Mouse (Mus musculus) embryo, embryonic 10 days (tissue): ENCODE results near the gene Slc4a11.
A peak's percentile ranks its signal among the peaks of the same experiment; 100 is the strongest.
"Not testable (repeated sequence)": the region's sequence is repeated elsewhere in the genome, so short reads cannot be mapped to it uniquely, and the experiment has no call there.

ENCODE experiments used
- DNase-seq: peaks from one replicate; pipeline ENCODE4 v3.0.0-alpha.2; 2015; ENCODE audit warnings: low spot score

Gene Slc4a11

DNA sequence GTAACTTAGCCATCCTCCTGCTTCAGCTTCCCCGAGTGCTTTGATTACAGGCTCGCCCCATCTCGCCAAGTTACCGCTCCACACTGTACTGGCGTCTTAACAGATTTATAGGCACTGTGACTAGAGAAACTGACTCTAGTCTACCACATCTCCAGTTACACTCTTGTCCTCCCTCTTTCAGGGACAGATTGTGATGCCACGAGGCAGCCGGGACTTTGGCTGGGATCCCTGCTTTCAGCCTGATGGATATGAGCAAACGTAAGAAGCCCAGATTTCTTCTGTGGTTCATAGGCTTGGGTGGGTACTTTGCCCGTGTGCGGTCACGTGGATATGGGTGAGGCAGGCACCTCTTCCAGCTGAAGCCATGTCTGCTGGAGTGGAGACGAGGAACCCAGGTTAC lies 18.2 kb downstream of the Slc4a11 start:
- no peak for DNase-seq

DNA sequence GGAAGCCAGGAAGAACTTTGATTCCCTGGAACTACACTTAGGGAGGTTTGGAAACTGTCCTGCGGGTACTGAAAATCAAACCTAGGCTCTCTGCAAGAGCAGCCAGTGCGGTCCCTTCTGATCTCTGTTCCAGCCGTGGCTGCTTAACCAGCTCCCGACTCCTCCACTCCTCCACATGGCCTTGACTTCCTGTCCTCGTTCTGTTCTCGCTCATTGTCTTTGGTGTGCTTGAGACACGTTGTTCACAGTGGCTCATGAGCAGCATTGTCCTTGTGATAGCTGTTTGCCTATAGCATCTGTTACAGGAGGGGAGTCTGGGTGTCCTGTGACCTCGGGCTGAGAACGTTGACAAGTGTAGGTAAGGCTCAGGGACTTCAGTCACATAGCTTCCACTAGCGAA lies 20.1 kb downstream of the Slc4a11 start:
- no peak for DNase-seq

DNA sequence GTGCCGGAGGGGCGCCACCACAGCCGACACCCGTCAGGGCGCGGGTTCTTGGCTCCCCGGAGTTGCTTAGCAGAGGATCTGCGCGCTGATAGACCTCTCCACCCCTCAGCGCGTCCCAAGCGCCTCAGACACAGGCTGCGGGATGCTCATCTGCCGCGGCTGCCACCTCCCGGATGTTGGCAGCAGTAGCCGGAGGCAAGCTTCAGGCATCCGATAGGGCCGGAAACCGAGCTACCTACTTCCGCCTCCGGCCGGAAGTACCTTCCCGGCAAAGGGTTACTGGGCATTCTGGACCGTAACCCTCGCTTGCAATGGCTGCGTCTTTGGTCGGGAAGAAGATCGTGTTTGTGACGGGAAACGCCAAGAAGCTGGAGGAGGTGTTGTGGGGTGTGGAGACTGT lies 29.8 kb downstream of the Slc4a11 start, which contains the start of gene Itpa:
Itpa (plus strand) TSS at position 52 of the 400 bp plus-strand sequence.
- peak; percentile 94 for DNase-seq

DNA sequence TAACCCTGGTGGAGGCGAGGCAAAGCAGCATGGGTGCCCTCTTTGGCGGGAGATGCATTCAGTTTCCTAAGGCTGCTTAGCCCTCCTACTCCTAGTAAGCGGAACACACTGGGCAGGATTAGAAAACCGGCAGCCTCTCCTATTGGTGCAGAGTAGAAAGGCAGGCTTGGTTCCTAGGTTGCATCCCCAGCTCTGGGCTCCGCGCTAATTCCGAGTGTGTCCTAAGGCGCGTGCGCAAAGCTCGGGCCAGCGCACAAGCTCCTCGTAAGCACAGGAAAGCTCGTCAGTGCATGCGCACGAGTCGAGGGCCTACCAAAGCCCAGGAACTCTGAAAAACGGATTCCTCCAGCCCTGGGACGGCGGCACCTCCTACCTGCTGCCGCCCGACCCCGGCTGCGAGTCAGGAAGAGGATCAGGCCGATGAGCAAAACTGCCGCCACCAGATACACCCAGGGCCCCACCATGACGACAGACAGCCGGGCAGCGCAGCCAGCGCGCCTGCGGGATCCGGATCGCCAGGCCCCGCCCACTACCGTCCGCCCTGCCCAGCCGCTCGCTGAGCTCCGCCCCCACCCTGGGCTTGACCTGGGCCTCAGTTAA lies 33.1 kb downstream of the Slc4a11 start, which contains the start of gene Ddrgk1:
Ddrgk1 (minus strand) TSS at position 558 of the 600 bp plus-strand sequence.
- DNase-seq, result peak; percentile 97

DNA sequence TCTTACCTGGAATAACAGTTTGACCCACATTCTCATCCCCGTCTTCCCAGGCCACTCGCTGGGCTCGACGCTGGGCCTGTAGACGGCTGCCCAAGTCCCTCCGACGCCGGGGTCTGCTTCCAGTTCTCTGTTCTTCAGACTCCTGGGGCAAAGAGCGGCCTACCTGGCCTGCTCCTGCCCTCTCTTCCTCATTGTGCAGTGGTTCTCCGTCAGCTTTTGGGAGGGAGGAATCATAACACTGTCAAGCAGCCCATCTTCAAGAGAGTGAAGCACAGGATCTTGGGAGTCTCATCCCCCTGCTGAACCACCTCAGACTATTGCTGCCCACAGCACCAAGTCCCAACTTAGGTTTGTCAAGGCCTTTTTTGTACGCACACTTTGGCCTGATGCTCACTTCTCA lies 34.0 kb downstream of the Slc4a11 start:
- no peak for DNase-seq

DNA sequence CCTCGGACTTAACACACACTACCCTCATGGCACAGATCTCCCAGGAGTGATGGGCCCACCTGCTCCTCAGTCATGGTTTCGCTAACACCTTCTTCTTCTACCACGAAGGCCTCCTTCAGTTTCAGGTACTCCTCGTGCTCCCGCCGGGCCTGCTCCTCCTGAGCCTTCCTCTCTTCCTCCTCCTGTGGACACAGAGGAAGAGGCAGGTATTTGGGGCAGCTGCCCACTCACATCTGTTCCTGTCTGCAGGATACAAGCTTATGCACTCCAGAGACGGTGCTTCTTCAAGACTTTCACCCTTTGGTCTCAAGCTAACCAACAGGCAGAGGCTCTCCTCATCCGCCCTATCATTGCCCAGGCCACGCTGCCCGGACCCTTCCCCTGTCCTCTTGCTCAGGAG lies 38.8 kb downstream of the Slc4a11 start:
- DNase-seq, result no peak

DNA sequence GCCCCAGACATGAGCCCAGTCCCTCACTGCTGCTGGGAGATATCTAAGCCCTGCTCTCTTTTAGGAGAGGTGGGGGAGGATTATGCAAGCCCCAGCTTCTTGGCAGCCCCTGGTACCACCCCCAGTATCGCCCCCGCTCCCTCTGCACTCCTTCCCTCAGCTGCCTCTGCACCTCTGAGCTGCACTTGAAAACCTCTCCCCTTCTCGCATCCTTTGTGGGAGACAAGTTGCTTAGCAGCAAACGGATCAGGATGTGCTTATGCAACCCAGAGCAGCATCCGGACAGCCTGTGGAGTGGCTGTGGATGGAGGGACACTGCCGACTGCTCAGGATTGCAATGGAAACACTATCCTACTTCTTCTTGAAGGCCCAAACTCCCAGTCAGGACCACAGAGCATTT lies 39.8 kb downstream of the Slc4a11 start:
- no peak for DNase-seq

DNA sequence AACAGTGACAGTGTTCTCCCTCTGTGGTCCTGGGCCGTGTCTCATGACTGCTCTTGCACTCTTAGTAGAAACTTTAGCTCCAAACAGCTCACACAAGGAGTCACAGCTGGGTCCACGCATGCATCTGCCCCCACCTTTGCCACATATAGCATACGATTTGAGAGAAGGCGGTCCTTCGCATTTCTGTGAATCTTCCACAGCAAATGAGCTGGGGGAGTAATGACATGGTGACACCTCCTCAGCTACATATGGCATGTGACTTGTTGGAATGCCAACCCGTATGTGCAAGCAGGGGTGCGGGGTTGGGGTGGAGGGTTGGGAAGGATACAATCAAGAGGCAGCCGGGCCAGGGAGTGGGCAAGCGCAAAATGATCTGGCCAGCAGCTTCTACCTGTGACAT lies 40.8 kb downstream of the Slc4a11 start:
- DNase-seq, result no peak

DNA sequence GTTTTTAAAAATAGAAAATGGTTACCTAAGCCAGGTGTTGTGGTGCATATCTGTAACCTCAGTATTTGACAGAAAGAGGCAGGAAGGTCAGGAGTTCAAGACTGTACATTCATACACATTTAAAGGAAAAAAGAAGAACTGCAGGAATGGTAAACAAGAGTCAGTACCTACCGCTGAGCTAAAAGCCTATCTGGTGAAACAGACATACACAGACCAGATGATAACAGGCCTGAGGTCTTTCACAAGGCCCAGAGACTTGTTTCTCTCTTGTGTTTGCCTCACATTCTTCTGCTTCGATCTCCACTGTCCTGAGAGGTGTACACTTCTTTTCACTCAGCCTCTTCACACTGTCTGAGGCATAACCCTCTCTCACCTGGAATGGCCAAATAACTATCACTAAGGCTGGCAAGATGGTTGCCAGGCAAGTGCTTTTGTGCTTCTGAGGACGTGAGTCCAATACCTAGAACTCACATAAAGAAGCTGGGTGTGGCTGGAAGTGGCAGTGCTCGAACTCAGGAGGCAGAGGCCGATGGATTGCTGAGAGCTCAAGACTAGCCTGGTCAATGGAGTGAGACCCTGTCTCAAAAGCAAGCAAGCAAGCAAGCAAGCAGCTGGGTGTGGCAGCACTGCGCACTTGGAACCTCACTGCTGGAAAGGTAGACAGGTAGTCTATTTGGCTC lies 41.5 kb downstream of the Slc4a11 start:
- no peak for DNase-seq

DNA sequence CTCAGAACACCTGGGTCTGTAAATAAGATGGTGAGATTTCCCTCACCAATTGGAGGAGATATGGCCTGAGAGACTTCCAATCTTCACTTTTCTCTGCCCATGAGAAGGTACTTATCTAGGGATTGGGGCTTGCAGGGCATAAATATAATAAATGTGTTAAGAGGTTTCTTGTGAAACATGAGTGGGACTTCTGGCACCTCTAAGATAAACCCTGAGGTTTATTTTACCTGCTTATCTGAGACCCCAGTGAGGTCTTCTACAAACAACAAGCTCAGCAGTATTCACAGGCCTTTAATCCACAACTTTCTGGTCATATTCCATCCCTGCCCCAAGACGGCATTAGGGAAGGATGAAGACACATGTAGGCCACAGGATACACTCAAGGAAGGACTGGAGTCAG lies 43.6 kb downstream of the Slc4a11 start:
- DNase-seq, result no peak

DNA sequence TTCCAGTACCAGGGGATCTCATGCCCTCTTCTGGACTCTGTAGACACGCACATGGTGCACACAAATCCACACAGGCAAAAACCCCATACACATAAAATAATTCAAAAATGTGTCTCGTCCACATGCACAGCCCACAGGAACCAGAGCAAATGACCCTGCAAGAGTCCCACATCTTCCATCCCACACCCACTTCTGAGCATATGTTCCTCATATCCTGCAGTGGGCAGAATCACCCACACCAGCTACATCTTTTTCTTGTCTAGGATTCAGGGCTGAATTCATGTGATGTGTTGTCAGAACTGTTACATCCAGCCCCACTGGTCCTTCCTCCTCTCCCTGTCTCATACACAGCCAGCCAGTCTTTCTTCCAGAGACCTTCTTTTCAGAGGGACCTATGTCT lies 44.0 kb downstream of the Slc4a11 start:
- no peak for DNase-seq

DNA sequence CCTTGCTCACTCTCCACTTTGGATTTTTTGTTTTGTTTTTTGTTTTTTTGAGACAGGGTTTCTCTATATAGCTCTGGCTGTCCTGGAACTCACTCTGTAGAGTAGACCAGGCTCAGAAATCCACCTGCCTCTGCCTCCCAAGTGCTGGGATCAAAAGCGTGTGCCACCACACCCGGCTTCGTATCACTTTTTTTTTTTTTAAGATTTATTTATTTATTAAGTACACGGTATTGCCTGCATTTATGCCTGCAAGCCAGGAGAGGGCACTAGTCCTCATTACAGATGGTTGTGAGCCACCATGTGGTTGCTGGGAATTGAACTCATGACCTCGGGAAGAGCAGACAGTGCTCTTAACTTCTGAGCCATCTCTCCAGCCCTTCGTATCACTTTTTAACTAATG lies 48.3 kb downstream of the Slc4a11 start:
- DNase-seq, result not testable (repeated sequence)

DNA sequence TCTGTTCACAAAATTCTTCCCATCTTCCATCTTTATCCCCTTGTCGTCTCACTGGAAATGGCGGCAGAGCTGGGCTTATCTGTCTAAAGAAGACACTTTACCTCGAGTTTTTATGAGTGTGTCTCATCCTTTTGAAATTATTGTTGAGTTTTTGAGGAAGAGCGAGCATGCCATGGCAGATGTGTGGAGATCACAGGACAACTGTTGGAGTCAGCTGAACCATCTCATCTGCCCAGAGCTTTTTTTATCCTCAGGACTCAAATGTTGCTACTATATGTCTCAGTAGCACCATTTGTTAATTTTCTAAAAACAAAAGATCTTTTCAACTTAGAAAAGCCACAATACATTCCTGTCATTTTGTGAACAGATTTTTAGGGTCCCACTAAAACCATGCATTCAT lies 52.1 kb downstream of the Slc4a11 start:
- DNase-seq, result no peak

DNA sequence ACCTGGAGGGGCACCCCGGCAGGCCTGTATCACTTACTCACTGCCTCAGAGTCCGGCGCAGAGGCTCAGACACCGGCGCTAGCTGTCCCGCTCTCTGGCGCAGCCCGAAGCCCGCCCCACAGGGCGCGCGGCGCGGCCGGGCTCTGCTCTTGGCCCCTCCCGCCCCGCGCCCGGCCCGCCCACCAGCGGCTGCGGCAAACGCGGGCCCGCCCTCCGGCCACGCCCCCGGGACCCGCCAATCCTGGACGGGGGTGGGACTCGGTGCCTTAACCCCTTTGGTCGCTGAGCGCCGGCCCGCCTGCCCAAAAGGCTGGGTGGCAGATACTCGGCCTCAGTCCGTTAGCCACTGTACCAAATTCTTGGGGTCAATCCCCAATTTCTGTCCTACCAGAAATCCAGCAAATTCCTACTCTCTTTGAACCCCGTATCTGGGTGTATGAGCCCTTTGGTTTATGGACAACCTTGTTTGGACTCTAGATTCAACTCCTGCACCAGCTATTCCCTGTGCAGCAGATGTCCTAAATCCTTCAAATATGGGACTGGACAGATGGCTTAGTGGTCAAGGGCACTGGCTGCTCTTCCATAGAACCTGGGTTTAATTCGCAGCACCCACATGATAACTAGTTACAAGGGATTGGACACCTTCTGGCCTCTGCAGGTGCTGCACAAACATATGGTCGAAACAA lies 54.5 kb downstream of the Slc4a11 start, which contains the start of gene Lzts3:
Lzts3 (minus strand) TSS at position 120 of the 686 bp plus-strand sequence.
- DNase-seq, result peak; percentile 91

DNA sequence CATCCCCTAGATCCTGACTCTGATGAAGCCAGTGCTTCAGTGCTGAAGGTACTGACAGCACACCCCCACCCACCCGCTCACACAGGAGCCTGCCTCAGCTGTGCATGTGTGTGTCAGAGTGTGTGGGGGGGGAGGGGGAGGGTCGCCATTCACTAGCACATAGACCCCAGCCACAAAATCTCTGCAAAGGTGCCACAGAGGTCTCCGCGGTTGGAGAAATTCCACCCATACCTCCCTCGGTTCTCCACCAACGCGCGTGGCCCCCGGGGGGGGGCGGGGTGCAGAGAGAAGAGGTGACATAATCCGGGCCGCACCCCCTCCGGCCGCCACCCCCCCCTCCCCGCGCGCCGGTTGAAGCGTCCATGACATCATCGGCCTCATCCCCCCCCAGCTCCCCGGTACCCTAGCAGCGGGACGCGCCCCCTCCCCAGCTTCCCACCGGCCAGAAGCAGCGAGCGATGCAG lies 55.1 kb downstream of the Slc4a11 start:
- no peak for DNase-seq

DNA sequence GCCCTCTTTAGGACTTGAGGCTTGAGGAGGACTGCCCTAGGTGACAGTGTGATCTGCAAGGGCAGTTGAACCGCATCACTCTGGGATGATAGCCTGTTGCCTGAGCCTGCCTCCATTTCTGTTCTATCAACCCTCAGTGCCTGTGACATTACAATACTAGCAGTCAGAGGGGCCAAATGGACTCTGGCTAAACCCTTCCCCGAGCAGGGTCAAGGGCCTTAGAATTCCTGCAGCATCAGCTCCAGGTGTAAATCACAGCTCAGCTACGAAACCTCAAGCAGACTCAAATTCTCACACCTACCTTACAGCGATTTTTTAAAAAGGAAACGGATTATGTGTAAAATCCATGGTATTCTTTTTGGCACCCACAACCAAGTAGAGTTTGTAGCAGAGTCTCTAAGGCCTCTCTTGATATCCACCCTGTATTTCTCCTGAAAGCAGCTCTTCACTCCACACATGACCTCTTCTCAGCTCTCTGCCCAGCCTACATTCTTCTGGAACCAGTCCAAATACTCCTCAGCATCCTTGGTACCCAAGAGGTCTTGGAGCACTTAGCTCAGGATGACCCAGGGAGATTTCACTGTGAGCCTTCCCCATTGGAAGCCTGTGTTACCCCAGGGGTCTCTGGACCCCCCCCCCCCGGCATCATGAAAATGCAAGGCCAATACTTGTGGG lies 55.8 kb downstream of the Slc4a11 start:
- DNase-seq, result no peak

DNA sequence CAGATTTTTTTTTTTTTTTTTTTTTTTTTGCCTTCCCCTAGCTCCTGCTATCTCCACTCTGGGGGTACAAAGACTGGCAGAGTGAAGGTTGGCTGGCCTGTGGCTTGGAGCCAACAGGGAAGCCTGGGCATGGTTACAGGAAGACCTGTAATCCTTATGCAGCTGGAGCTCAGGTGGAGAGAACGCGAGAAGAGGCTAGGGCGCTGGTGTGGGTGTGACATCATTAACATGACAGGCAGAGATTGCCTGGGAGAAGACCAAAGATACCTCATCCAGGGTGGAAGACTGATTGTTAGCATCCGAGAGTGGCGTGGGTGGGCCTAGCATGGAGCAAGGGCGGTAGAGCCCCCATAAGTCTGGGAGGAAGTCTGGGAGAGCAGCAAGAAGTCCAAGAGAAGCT lies 58.0 kb downstream of the Slc4a11 start:
- DNase-seq, result no peak

DNA sequence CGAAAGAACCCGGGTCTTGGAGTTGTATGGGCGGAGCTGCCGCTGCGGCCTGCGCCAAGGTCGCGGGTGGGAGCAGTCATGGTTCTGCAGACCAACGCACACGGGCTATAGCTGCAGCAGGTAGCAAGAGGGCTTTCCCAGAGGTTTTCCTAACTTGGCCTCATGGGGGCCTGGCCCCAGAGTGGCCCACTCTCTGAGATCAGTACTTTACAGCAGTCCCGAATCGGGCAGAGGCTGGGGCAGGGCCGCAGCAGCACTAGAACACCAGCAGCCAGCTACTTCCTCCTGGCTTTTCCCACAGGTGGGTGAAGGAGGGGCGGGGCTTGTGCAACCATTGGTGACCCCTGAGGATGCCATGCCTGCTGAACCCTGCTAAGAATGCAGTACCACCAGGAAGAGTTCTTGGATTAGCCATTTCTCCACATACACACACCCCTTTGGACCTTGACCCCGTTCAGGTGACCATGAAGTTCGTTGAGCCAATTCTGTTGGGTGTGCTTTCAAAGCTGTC lies 59.2 kb downstream of the Slc4a11 start:
- DNase-seq, result no peak

DNA sequence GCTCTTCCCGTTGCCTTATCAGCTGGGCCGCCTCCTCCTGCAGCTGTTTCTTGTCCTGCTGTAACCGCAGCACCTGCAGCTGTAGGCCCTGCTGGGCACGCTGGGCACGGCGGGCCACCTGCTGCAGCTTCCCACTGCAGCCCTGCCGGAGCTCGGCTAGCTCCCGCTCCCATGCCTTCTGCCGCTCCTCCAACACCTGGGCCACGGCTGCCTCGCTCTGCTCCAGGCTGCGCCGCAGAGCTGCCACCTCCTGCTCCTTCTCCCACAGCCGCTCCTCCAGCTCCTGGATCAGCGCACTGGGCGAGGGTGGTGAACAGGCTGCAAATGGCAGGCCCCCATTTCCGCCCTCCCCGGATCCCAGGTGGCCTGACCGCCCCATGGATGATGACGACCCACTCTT lies 61.5 kb downstream of the Slc4a11 start:
- peak; percentile 23 for DNase-seq

DNA sequence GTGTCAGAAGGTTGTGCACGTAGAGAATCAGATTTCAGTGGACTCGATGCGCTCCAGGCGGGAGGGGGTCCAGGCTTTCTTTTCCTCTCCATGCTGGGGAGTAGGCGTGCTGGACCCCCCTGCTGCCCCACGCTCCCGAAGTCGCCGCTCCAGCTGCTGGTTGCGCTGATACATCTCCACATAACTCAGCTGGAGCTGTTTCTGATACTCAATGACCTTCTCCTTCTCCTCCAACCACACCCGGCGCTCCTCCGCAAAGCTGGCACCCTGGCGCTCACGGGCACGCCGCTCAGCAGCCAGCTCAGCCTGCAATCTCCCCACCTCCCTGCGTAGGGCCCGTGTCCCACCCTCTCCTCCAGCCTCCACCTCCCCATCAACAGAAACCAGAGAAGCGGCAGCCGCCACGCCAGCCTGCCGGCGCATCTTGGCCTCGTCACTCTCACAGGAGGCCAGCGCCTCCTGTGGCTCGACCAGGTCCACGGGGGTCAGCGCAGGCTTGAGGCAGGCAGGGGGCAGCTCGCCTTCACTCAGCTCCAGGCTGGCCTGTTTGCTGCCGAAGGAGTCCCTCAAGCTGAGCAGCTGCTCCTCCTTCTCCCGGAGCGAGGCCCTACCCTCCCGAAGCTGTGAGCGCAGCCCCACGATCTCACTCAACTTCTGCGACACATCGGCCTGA lies 62.4 kb downstream of the Slc4a11 start:
- DNase-seq, result peak; percentile 65
